Mouse (Mus musculus): Measurements from ENCODE around the gene Olfr807.

Olfr807 gene

GRCm38 (mm10) chr10:129757693-129758092 lies at the start of gene Olfr807:
TSS of gene Olfr807 (minus strand) at chr10:129757793.
- DNase-seq = no peak

- DNase-seq = no peak
Measured at GRCm38 (mm10) chr10:129804296-129804695, 46.7 kb upstream of the Olfr807 start, which contains the start of gene Olfr811. TSS of gene Olfr811 (minus strand) at chr10:129804396.

- DNase-seq = no peak
Measured at GRCm38 (mm10) chr10:129794817-129795216, 37.2 kb upstream of the Olfr807 start, which contains the start of gene Olfr810. TSS of gene Olfr810 (minus strand) at chr10:129794917.

GRCm38 (mm10) chr10:129778123-129778522 lies 20.5 kb upstream of the Olfr807 start:
- DNase-seq = no peak

GRCm38 (mm10) chr10:129774338-129774737 lies 16.7 kb upstream of the Olfr807 start, which contains the start of gene Olfr809:
TSS of gene Olfr809 (plus strand) at chr10:129774638.
- DNase-seq = no peak

- no peak for DNase-seq
Measured at GRCm38 (mm10) chr10:129765182-129765581, 7.6 kb upstream of the Olfr807 start, which contains the start of gene Olfr808. TSS of gene Olfr808 (plus strand) at chr10:129765482.

GRCm38 (mm10) chr10:129741821-129742220 lies 15.8 kb downstream of the Olfr807 start, which contains the start of gene Olfr806:
TSS of gene Olfr806 (minus strand) at chr10:129741921.
- no peak for DNase-seq

GRCm38 (mm10) chr10:129729275-129729674 lies 28.3 kb downstream of the Olfr807 start, which contains the start of gene Olfr805:
TSS of gene Olfr805 (minus strand) at chr10:129729375.
- DNase-seq = no peak
